Mouse (Mus musculus): ENCODE measurements around the gene Foxq1. TPM values are rescaled to one million over a fixed set of nuclear protein-coding genes. Genes with fewer than 3 reads are reported as not detected.
A peak's percentile ranks its signal among the peaks of the same experiment; 100 is the strongest.

Gene Foxq1
- polyA plus RNA-seq, 1 experiment from 2014 or later = 2.2 TPM

DNA sequence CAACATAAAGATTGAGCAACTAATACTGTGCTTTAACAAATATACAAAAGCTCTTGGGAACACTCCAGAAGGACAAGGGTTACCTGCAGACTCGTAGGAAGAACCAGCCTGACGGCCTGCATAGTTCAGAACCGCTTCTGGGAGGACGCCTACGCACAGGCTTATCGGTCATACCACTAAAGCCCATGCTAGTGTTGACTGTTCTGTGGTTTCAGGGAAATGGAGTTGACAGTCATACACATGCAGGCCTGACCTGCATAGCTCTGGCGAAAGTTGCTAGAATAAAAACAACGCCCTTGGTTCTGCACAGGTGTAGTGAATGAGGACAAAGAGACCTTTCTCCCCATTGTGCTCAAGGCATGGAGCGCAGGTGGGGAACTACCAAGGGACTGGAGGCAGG, 8.3 kb upstream of the Foxq1 start:
- Histone ChIP-seq H3K27me3 (replicated peaks) (no peaks in the 10 kb centered on the region), H3K4me3 (replicated peaks) (no peak overlapping the region), H3K36me3 (no peaks in the 10 kb centered on the region), H3K9me3 (replicated peaks) (no peaks in the 10 kb centered on the region), H3K9ac (replicated peaks) (no peak overlapping the region), H3K4me2 (no peak overlapping the region), H3K4me1 (no peaks in the 10 kb centered on the region), H3K27ac (replicated peaks) (no peak overlapping the region)
- 90% methylated on average over 9 of the region's 9 CpGs for WGBS
- no peak for ATAC-seq (ENCODE audit: low FRiP score)

DNA sequence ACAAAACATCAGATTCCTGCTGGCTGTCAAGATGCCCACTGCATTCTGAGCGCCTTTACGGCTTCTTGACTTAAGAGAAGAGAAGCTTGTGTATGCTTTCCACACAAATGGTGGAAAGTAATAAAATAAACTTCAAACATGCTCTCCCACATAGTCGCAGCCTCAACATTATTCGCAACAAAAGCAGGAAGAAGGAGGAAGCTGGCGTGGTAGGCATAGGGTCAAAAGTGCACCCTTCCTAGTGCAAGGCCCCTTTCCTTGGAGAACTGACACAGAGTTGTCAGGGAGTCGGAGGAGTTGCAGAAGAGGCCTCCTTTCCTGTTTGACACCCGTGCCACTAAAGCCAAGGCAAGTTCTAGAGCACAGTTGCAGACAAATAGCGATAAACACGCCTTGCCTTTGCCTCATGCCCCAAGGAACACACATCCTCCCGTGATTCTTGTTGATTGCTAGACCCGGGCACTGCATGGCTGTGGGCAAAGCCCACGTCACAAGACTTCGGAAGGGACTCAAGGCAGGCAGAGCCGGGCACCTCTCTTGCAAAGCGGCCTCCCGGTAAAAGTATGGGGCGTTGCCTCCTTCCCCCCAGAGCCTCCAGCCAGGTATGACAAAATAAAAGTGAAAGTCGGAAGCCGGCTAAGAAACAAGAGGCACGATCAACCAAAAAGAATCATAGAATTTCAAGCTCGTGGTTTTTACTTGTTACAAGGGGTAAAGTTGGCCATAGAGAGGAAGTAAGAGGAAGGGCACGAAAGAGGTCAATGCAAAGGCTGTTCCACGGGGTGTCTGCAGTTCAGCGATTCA, 1.2 kb downstream of the Foxq1 start:
- Histone ChIP-seq H3K36me3 (no peaks in the 10 kb centered on the region), H3K4me3 (replicated peaks) (peak overlapping the region; percentile 49), H3K27me3 (replicated peaks) (peaks cover 82% of the 10 kb centered on the region), H3K9me3 (replicated peaks) (no peaks in the 10 kb centered on the region), H3K4me2 (peak overlapping the region; percentile 99), H3K4me1 (peaks cover 30% of the 10 kb centered on the region), H3K9ac (replicated peaks) (no peak overlapping the region), H3K27ac (replicated peaks) (no peak overlapping the region)
- 4% methylated on average over 24 of the region's 24 CpGs for WGBS
- no peak for ATAC-seq (ENCODE audit: low FRiP score)

DNA sequence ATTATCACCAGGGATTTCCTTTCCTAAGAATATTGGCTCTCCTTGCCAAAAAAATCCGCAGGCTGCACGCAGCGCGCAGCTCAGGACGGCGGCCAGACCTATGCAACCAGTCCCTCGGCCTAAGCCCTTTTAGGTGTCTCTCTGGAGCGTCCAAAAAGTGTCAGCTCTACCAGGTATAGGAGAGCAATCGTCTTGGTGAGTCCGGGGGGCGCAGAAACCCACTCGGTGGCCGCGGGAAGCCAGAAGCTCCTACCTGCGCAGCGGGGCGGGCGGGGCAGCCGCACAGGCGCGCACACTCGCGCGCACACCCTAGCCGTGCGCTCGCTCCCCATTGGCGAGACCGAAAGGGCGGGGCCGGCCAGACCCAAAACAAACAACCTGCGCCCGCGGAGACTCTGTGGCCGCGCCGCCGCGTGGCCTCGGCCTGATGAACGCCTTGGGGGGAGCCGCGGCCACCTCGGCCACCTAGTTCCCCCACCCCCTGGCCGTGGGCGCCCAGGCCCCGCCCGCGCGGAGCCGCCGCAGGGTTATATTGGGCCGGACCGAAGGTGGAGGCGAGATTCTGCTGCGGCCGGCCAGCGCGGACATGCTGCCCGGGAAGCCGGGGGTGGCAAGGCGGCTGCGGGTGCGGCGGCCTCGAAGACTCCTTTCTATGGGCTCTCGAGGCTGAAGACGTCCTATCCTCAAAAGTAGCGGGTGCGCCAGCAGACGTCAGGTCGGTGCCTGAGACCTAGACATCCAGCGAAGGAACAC, 2.0 kb downstream of the Foxq1 start:
- no peaks in the 10 kb centered on the region for H3K36me3 ChIP-seq
- 0 out of 2 replicates have a peak overlapping the region, but pooled peaks have one; percentile 14 for H3K27ac ChIP-seq (replicated peaks)
- H3K4me2 ChIP-seq = peak overlapping the region; percentile 99
- H3K9ac ChIP-seq (replicated peaks) = peak overlapping the region; percentile 40
- under 1% methylated on average over 73 of the region's 73 CpGs for WGBS
- H3K27me3 ChIP-seq (replicated peaks) = peaks cover 90% of the 10 kb centered on the region
- H3K4me3 ChIP-seq (replicated peaks) = peak overlapping the region; percentile 49
- peaks cover 30% of the 10 kb centered on the region for H3K4me1 ChIP-seq
- no peaks in the 10 kb centered on the region for H3K9me3 ChIP-seq (replicated peaks)
- peak; percentile 33; the same call in 1 of the 2 replicates for ATAC-seq (ENCODE audit: low FRiP score)

GRCm38 (mm10) chr13:31558521-31559418, 2.8 kb downstream of the Foxq1 start, which contains the start of gene A530084C06Rik:
A530084C06Rik (minus strand) TSS chr13:31559333.
- H3K36me3 ChIP-seq = no peaks in the 10 kb centered on the region
- ATAC-seq (ENCODE audit: low FRiP score) = peak; percentile 66
- under 1% methylated on average over 84 of the region's 88 CpGs for WGBS
- no peaks in the 10 kb centered on the region for H3K9me3 ChIP-seq (replicated peaks)
- H3K27ac ChIP-seq (replicated peaks) = peak within 1 kb of the TSS; percentile 20; the same call in 1 of the 2 replicates
- H3K4me3 ChIP-seq (replicated peaks) = peak within 1 kb of the TSS; percentile 49
- peak within 1 kb of the TSS; percentile 40 for H3K9ac ChIP-seq (replicated peaks)
- peak within 1 kb of the TSS; percentile 99 for H3K4me2 ChIP-seq
- peaks cover 95% of the 10 kb centered on the region for H3K27me3 ChIP-seq (replicated peaks)
- H3K4me1 ChIP-seq = peaks cover 30% of the 10 kb centered on the region

DNA sequence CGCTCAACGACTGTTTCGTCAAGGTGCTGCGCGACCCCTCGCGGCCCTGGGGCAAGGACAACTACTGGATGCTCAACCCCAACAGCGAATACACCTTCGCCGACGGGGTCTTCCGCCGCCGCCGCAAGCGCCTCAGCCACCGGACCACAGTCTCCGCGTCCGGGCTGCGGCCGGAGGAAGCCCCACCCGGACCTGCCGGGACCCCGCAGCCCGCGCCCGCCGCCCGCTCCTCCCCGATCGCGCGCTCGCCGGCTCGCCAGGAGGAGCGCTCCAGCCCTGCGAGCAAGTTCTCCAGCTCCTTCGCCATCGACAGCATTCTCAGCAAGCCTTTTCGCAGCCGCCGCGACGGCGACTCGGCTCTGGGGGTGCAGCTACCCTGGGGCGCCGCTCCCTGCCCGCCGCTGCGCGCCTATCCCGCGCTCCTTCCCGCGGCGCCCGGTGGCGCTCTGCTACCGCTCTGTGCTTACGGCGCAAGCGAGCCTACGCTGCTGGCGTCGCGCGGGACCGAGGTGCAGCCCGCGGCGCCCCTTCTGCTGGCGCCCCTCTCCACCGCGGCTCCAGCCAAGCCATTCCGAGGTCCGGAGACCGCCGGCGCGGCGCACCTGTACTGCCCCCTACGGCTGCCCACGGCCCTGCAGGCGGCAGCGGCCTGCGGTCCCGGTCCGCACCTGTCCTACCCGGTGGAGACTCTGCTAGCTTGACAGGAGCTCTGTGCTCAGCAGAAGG, 3.6 kb downstream of the Foxq1 start:
- under 1% methylated on average over 92 of the region's 92 CpGs for WGBS
- no peaks in the 10 kb centered on the region for H3K36me3 ChIP-seq

DNA sequence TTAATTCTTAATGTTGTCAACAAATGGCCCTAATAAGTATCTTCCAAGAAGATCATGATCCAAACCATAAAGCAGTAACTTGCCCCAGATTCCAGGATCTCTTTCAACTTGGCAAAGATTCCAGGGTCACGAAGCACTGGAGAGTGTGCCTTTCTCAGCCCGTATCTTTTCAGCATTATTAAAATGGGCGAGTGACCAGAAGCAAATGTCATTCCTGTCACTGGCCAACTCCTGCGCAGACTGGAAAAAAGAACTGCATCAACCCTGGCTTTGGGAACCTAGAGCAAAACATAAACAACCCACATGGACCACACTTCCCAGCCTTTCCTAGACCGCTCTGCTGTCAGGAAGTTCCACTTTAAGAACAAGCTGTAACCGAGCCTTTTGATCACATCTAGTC, 8.5 kb downstream of the Foxq1 start:
- ATAC-seq (ENCODE audit: low FRiP score) = no peak
- peaks cover 63% of the 10 kb centered on the region for H3K27me3 ChIP-seq (replicated peaks)
- H3K9me3 ChIP-seq (replicated peaks) = no peaks in the 10 kb centered on the region
- H3K4me3 ChIP-seq (replicated peaks) = no peak overlapping the region
- H3K9ac ChIP-seq (replicated peaks) = no peak overlapping the region
- H3K4me1 ChIP-seq = peaks cover 6% of the 10 kb centered on the region
- no peak overlapping the region for H3K27ac ChIP-seq (replicated peaks)
- H3K36me3 ChIP-seq = no peaks in the 10 kb centered on the region
- H3K4me2 ChIP-seq = no peak overlapping the region
- 43% methylated on average over 6 of the region's 6 CpGs for WGBS

More for the DNA sequence above, 3.6 kb downstream of the Foxq1 start:
- peak overlapping the region; percentile 49 for H3K4me3 ChIP-seq (replicated peaks)
- peaks cover 30% of the 10 kb centered on the region for H3K4me1 ChIP-seq
- peak overlapping the region; percentile 20; the same call in 1 of the 2 replicates for H3K27ac ChIP-seq (replicated peaks)
- peak overlapping the region; percentile 99 for H3K4me2 ChIP-seq
- H3K9me3 ChIP-seq (replicated peaks) = no peaks in the 10 kb centered on the region
- peak; percentile 60 for ATAC-seq (ENCODE audit: low FRiP score)
- peak overlapping the region; percentile 40 for H3K9ac ChIP-seq (replicated peaks)
- peaks cover 93% of the 10 kb centered on the region for H3K27me3 ChIP-seq (replicated peaks)

DNA sequence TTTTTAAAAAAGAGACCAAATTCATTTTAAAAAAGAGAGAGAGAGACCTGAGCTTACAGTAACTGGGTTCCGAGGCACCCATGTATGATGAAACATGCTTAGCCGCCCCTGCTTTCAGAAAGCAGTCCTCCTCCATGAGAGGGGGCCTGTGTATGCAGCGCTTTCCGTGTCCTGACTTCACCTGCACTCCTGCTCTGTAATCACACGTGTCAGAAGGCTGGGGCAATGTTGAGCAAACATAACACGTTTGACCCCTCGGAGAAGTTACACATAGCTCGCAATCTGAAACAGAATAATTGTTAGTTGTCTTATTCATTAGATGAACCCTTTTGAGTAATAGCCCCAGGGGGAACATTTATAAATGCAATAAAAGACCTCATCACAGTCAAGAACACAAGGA, 11.2 kb downstream of the Foxq1 start:
- WGBS = 78% methylated on average over 8 of the region's 8 CpGs
- peaks cover 36% of the 10 kb centered on the region for H3K27me3 ChIP-seq (replicated peaks)
- no peaks in the 10 kb centered on the region for H3K36me3 ChIP-seq
- no peak for ATAC-seq (ENCODE audit: low FRiP score)
- no peaks in the 10 kb centered on the region for H3K4me1 ChIP-seq
- no peak overlapping the region for H3K9ac ChIP-seq (replicated peaks)
- no peak overlapping the region for H3K27ac ChIP-seq (replicated peaks)
- H3K9me3 ChIP-seq (replicated peaks) = no peaks in the 10 kb centered on the region
- H3K4me2 ChIP-seq = no peak overlapping the region
- no peak overlapping the region for H3K4me3 ChIP-seq (replicated peaks)

DNA sequence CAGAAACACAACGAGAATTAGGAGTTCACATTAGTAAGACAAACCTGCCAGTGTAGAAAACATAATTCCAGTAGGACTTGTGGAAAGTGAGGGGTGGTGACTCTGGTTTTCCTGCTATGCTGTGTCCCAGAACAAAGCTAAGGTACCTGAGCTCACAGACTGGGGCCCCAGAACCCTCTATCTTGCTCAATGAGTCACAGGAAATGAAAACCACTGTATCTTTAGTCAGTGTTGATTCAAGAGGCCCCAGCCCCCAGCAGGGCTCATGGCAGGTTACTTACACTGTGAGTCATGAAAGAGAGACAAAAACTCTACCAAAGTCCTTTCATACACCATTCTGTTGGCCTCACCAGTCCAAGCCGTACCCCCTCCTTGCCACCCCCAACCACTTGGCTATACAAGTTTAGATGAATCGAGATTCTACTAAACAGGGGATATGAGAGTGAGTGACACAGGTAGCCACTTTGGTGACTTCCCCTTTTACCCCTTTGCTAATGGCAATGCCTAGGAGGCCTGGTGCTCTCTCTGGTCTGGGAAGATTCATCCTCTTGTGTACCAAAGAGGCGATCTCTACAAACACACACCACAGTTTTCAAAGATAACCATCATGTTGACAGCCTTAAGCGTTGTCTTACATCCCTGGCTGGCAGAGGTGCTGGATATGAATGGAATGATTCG, 11.8 kb downstream of the Foxq1 start:
- Histone ChIP-seq H3K9ac (replicated peaks) (no peak overlapping the region), H3K36me3 (no peaks in the 10 kb centered on the region), H3K4me3 (replicated peaks) (no peak overlapping the region), H3K9me3 (replicated peaks) (no peaks in the 10 kb centered on the region), H3K27me3 (replicated peaks) (peaks cover 30% of the 10 kb centered on the region), H3K4me1 (no peaks in the 10 kb centered on the region), H3K27ac (replicated peaks) (no peak overlapping the region), H3K4me2 (no peak overlapping the region)
- no peak for ATAC-seq (ENCODE audit: low FRiP score)
- 93% methylated on average over 6 of the region's 6 CpGs for WGBS

DNA sequence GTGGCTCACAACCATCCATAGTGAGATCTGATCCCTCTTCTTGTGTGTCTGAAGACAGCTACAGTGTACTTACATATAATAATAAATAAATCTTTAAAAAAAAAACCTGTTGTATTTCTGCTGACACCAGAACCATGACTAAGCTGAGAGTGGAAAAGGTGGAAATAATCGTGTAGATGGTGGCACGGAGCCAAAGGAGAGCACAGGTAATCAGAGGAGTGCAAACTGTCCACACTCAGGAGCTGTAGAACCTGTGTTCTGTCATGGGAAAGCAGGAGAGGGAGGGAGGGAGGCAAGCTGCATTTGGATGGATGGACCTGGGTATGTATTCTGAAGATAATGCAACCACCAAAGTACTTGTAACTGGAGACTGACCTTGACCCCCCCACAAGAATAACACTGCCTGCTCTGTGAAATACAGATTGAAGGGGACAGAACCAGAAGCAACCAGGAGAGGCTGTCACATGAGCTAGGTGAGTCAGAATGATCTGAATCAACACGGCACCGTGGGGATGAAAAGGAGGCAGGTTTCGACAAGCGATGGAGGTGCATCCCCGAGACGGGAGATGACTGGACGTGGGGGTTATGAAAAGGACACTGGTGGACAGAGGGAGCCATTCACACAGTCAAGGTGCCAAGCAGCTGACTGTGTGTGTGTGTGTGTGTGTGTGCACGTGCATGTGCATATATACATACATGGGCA, 17.0 kb downstream of the Foxq1 start:
- no peak overlapping the region for H3K9ac ChIP-seq (replicated peaks)
- no peaks in the 10 kb centered on the region for H3K36me3 ChIP-seq
- no peaks in the 10 kb centered on the region; the same call in 1 of the 2 replicates for H3K27me3 ChIP-seq (replicated peaks)
- no peak for ATAC-seq (ENCODE audit: low FRiP score)
- H3K9me3 ChIP-seq (replicated peaks) = no peaks in the 10 kb centered on the region
- peaks cover 4% of the 10 kb centered on the region; the same call in 1 of the 2 replicates for H3K4me1 ChIP-seq
- H3K4me2 ChIP-seq = no peak overlapping the region
- no peak overlapping the region for H3K27ac ChIP-seq (replicated peaks)
- no peak overlapping the region for H3K4me3 ChIP-seq (replicated peaks)
- WGBS = 94% methylated on average over 10 of the region's 10 CpGs

- H3K36me3 ChIP-seq = no peaks in the 10 kb centered on the region
- WGBS = 80% methylated on average over 3 of the region's 3 CpGs
Observed at GRCm38 (mm10) chr13:31574627-31575026, 18.7 kb downstream of the Foxq1 start.

More at GRCm38 (mm10) chr13:31574627-31575026, 18.7 kb downstream of the Foxq1 start:
- H3K9me3 ChIP-seq (replicated peaks) = no peaks in the 10 kb centered on the region
- no peak overlapping the region for H3K4me2 ChIP-seq
- H3K9ac ChIP-seq (replicated peaks) = no peak overlapping the region
- no peak overlapping the region for H3K27ac ChIP-seq (replicated peaks)
- peaks cover 4% of the 10 kb centered on the region; the same call in 1 of the 2 replicates for H3K4me1 ChIP-seq
- no peaks in the 10 kb centered on the region; the same call in 1 of the 2 replicates for H3K27me3 ChIP-seq (replicated peaks)
- H3K4me3 ChIP-seq (replicated peaks) = no peak overlapping the region
- no peak for ATAC-seq (ENCODE audit: low FRiP score)

Data from neural tube, embryonic 15.5 days (tissue).